Mouse (Mus musculus): Measurements from ENCODE around the gene Klhl6.

- TF ChIP-seq CTCF (IDR thresholded peaks at IDR 0.05) (peak; percentile 54), EP300 (IDR thresholded peaks at IDR 0.05) (no peak)
Measured at GRCm38 (mm10) chr16:19908291-19908690, 74.5 kb downstream of the Klhl6 start.

Data from lung, postnatal 0 days (tissue).